Mouse (Mus musculus): Measurements from ENCODE around the gene Clcn7.

DNA sequence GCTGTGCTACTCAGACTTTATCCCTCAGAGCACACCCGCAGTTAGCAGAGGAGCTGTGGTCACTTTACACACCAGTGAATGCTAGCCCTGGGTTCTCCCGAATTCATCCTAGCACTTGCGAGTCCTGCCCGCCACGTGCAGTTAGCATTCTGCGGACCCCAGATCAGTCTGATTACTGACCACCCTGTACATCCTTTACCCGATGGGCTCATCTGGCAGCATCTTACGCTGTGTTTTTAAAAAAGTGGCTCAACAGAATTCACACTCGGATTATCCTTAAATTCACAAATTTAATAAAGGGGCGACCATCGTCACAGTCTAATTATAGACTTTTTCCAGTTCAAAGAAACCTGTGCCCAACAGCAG lies 54.6 kb downstream of the Clcn7 start:
- TF ChIP-seq MAFK (IDR thresholded peaks at IDR 0.05; ENCODE audit: insufficient read depth, low read depth, low read length) (no peak), HCFC1 (IDR thresholded peaks at IDR 0.05; ENCODE audit: borderline replicate concordance, insufficient read depth, low read length) (no peak), ZNF384 (IDR thresholded peaks at IDR 0.05; ENCODE audit: low read depth, low read length) (no peak)
